Mouse (Mus musculus) MEL (cell line): ENCODE results near the gene Soat2. TPM values are rescaled to one million over a fixed set of nuclear protein-coding genes. Genes with fewer than 3 reads are reported as not detected.

Experiments
- DNase-seq: peaks from one replicate; pipeline ENCODE4 v3.0.0; 2011; ENCODE audit warnings: low read depth, low spot score
- H3K27ac ChIP-seq: 2 replicates; pipeline ENCODE4 v1.5.1; 2012; ENCODE audit warnings: low read depth, mild to moderate bottlenecking, control low read depth, low read length, moderate library complexity; ENCODE audit not compliant: control insufficient read depth
- H3K27me3 ChIP-seq, 2 experiments: fragments of 150-350 bp in 1 of 2; sonication (generic) in 1 of 2; 2 replicates each; pipeline ENCODE4 v1.6.1; 2012; ENCODE audit warnings: low read length in 2 of 2, mild to moderate bottlenecking in 2 of 2, improper control_type of control experiment in 1 of 2, moderate library complexity in 1 of 2; ENCODE audit not compliant: insufficient read depth in 2 of 2, control insufficient read depth in 1 of 2
- H3K36me3 ChIP-seq, 2 experiments: 2 replicates each; pipeline ENCODE4 v1.6.1; 2012 to 2014; ENCODE audit warnings: low read length in 2 of 2, improper control_type of control experiment in 1 of 2, inconsistent platforms in 1 of 2, mild to moderate bottlenecking in 1 of 2; ENCODE audit not compliant: insufficient read depth in 2 of 2, control insufficient read depth in 1 of 2
- H3K4me1 ChIP-seq, 2 experiments: fragments of 150-350 bp in 1 of 2; sonication (generic) in 1 of 2; 2 replicates each; pipeline ENCODE4 v1.6.1; 2012; ENCODE audit warnings: low read length in 2 of 2, improper control_type of control experiment in 1 of 2, mild to moderate bottlenecking in 1 of 2; ENCODE audit not compliant: insufficient read depth in 2 of 2, control insufficient read depth in 1 of 2
- H3K4me3 ChIP-seq, 2 experiments: fragments of 150-350 bp in 1 of 2; sonication (generic) in 1 of 2; 2 replicates each; pipeline ENCODE4 v1.5.1; 2012; ENCODE audit warnings: low read depth in 2 of 2, low read length in 2 of 2, mild to moderate bottlenecking in 2 of 2, moderate library complexity in 2 of 2, control low read depth in 1 of 2, improper control_type of control experiment in 1 of 2; ENCODE audit not compliant: control insufficient read depth in 1 of 2, insufficient read depth in 1 of 2
- H3K79me2 ChIP-seq: 2 replicates; pipeline ENCODE4 v1.6.1; 2012; ENCODE audit warnings: mild to moderate bottlenecking, low read length, moderate library complexity; ENCODE audit not compliant: control insufficient read depth, poor library complexity, insufficient read depth
- H3K9ac ChIP-seq: 2 replicates; pipeline ENCODE4 v1.6.1; 2012; ENCODE audit warnings: low read depth, mild to moderate bottlenecking, control low read depth, low read length, moderate library complexity; ENCODE audit not compliant: control insufficient read depth, poor library complexity, severe bottlenecking
- H3K9me3 ChIP-seq: fragments of 150-350 bp; sonication (generic); replicated peaks from 2 replicates; pipeline ENCODE4 v1.6.1; 2012; ENCODE audit warnings: mild to moderate bottlenecking, low read length, improper control_type of control experiment, moderate library complexity; ENCODE audit not compliant: insufficient read depth
- BHLHE40 ChIP-seq: IDR thresholded peaks from 2 replicates; pipeline ENCODE4 v1.6.1; 2012; ENCODE audit warnings: low read depth, mild to moderate bottlenecking, inconsistent platforms, low read length, improper control_type of control experiment, borderline replicate concordance
- CHD2 ChIP-seq: IDR thresholded peaks from 2 replicates; pipeline ENCODE4 v1.6.1; 2011; ENCODE audit warnings: low read length, improper control_type of control experiment
- CTCF ChIP-seq, 3 experiments: IDR thresholded peaks in 2 of 3; conservative IDR thresholded peaks in 1 of 3; 2 replicates each; pipeline ENCODE4 v1.5.1; 2011 to 2012; ENCODE audit warnings: low read length in 3 of 3, low read depth in 2 of 3, mild to moderate bottlenecking in 2 of 3, improper control_type of control experiment in 1 of 3, inconsistent platforms in 1 of 3, mixed read lengths in 1 of 3, moderate library complexity in 1 of 3; ENCODE audit not compliant: control insufficient read depth in 1 of 3, insufficient read depth in 1 of 3, poor library complexity in 1 of 3, severe bottlenecking in 1 of 3
- E2F4 ChIP-seq: IDR thresholded peaks from 2 replicates; pipeline ENCODE4 v1.6.1; 2011; ENCODE audit warnings: low read depth, low read length, improper control_type of control experiment, borderline replicate concordance
- EP300 ChIP-seq, 2 experiments: IDR thresholded peaks; 2 replicates each; pipeline ENCODE4 v1.6.1; 2011; ENCODE audit warnings: improper control_type of control experiment in 2 of 2, low read length in 2 of 2, low read depth in 1 of 2, mild to moderate bottlenecking in 1 of 2
- ETS1 ChIP-seq: IDR thresholded peaks from 2 replicates; pipeline ENCODE4 v1.6.1; 2012; ENCODE audit warnings: low read depth, mild to moderate bottlenecking, inconsistent platforms, low read length, improper control_type of control experiment, moderate library complexity
- GATA1 ChIP-seq: IDR thresholded peaks from 2 replicates; pipeline ENCODE4 v1.6.1; 2011; ENCODE audit warnings: low read depth, low read length, improper control_type of control experiment
- JUND ChIP-seq: IDR thresholded peaks from 2 replicates; pipeline ENCODE4 v1.6.1; 2011; ENCODE audit warnings: low read depth, mild to moderate bottlenecking, improper control_type of control experiment, low read length
- KAT2A ChIP-seq: conservative IDR thresholded peaks from 2 replicates; pipeline ENCODE4 v1.6.1; 2012; ENCODE audit warnings: low read depth, low read length, improper control_type of control experiment, inconsistent platforms
- MAFK ChIP-seq: IDR thresholded peaks from 2 replicates; pipeline ENCODE4 v1.6.1; 2011; ENCODE audit warnings: low read depth, mild to moderate bottlenecking, low read length, improper control_type of control experiment, borderline replicate concordance
- MAX ChIP-seq: IDR thresholded peaks from 2 replicates; pipeline ENCODE4 v1.6.1; 2011; ENCODE audit warnings: low read length, improper control_type of control experiment
- MEF2A ChIP-seq: IDR thresholded peaks from 2 replicates; pipeline ENCODE4 v1.6.1; 2014; ENCODE audit warnings: low read depth, mild to moderate bottlenecking, inconsistent platforms, low read length, improper control_type of control experiment; ENCODE audit not compliant: poor library complexity, insufficient replicate concordance, severe bottlenecking; ENCODE audit errors: extremely low read depth
- MXI1 ChIP-seq: IDR thresholded peaks from 2 replicates; pipeline ENCODE4 v1.6.1; 2011; ENCODE audit warnings: mild to moderate bottlenecking, low read depth, low read length, improper control_type of control experiment
- MYB ChIP-seq: IDR thresholded peaks from 2 replicates; pipeline ENCODE4 v1.6.1; 2011; ENCODE audit warnings: mild to moderate bottlenecking, low read depth, low read length, improper control_type of control experiment
- MYC ChIP-seq: IDR thresholded peaks from 2 replicates; pipeline ENCODE4 v1.6.1; 2011; ENCODE audit warnings: low read depth, mild to moderate bottlenecking, low read length, improper control_type of control experiment, moderate library complexity
- NELFE ChIP-seq: IDR thresholded peaks from 2 replicates; pipeline ENCODE4 v1.6.1; 2011; ENCODE audit warnings: low read depth, low read length, improper control_type of control experiment
- NRF1 ChIP-seq: IDR thresholded peaks from 2 replicates; pipeline ENCODE4 v1.6.1; 2014; ENCODE audit warnings: low read depth, mild to moderate bottlenecking, inconsistent platforms, low read length, improper control_type of control experiment, moderate library complexity; ENCODE audit not compliant: poor library complexity, insufficient read depth, severe bottlenecking
- POLR2A ChIP-seq, 2 experiments: IDR thresholded peaks; 2 replicates each; pipeline ENCODE4 v1.6.1; 2011 to 2012; ENCODE audit warnings: low read length in 2 of 2, mild to moderate bottlenecking in 2 of 2, control low read depth in 1 of 2, improper control_type of control experiment in 1 of 2, low read depth in 1 of 2, moderate library complexity in 1 of 2; ENCODE audit not compliant: control insufficient read depth in 1 of 2, insufficient read depth in 1 of 2, poor library complexity in 1 of 2
- POLR2AphosphoS2 ChIP-seq: IDR thresholded peaks from 2 replicates; pipeline ENCODE4 v1.6.1; 2011; ENCODE audit warnings: low read length, improper control_type of control experiment
- RAD21 ChIP-seq: IDR thresholded peaks from 2 replicates; pipeline ENCODE4 v1.6.1; 2011; ENCODE audit warnings: mild to moderate bottlenecking, low read depth, low read length, improper control_type of control experiment
- RCOR1 ChIP-seq: IDR thresholded peaks from 2 replicates; pipeline ENCODE4 v1.6.1; 2012; ENCODE audit warnings: low read depth, mild to moderate bottlenecking, inconsistent platforms, low read length, improper control_type of control experiment
- SMC3 ChIP-seq: IDR thresholded peaks from 2 replicates; pipeline ENCODE4 v1.6.1; 2011; ENCODE audit warnings: low read depth, low read length, improper control_type of control experiment
- TCF12 ChIP-seq: IDR thresholded peaks from 2 replicates; pipeline ENCODE4 v1.6.1; 2014; ENCODE audit warnings: low read depth, mild to moderate bottlenecking, inconsistent platforms, low read length, improper control_type of control experiment, moderate library complexity
- UBTF ChIP-seq: IDR thresholded peaks from 2 replicates; pipeline ENCODE4 v1.6.1; 2012; ENCODE audit warnings: low read depth, mild to moderate bottlenecking, inconsistent platforms, low read length, improper control_type of control experiment, moderate library complexity, borderline replicate concordance; ENCODE audit not compliant: insufficient read depth
- USF1 ChIP-seq: IDR thresholded peaks from 2 replicates; pipeline ENCODE4 v1.6.1; 2014; ENCODE audit warnings: low read depth, mild to moderate bottlenecking, inconsistent platforms, low read length, improper control_type of control experiment, moderate library complexity
- USF2 ChIP-seq, 2 experiments: IDR thresholded peaks; 2 replicates each; pipeline ENCODE4 v1.6.1; 2011 to 2012; ENCODE audit warnings: improper control_type of control experiment in 2 of 2, low read length in 2 of 2, borderline replicate concordance in 1 of 2, inconsistent platforms in 1 of 2, low read depth in 1 of 2, mild to moderate bottlenecking in 1 of 2; ENCODE audit not compliant: insufficient read depth in 1 of 2
- ZC3H11A ChIP-seq: IDR thresholded peaks from 2 replicates; pipeline ENCODE4 v1.6.1; 2012; ENCODE audit warnings: low read depth, mild to moderate bottlenecking, inconsistent platforms, low read length, improper control_type of control experiment
- ZMIZ1 ChIP-seq: IDR thresholded peaks from 2 replicates; pipeline ENCODE4 v1.6.1; 2012; ENCODE audit warnings: low read depth, mild to moderate bottlenecking, inconsistent platforms, low read length, improper control_type of control experiment, moderate library complexity
- ZNF384 ChIP-seq: IDR thresholded peaks from 2 replicates; pipeline ENCODE4 v1.6.1; 2012; ENCODE audit warnings: low read depth, mild to moderate bottlenecking, inconsistent platforms, low read length, improper control_type of control experiment
- polyA plus RNA-seq, 2 experiments: library from polyadenylated mRNA; stranded (reverse) in 1 of 2; unstranded in 1 of 2; fragments of >175 nt in 1 of 2; fragments of >200 nt in 1 of 2; gene quantifications; 2 replicates each; pipeline versions ENCODE4 v1.2.1 to v1.2.4; 2012; ENCODE audit warnings: low replicate concordance in 2 of 2, low read depth in 1 of 2; ENCODE audit not compliant: insufficient read length in 2 of 2, insufficient read depth in 1 of 2, missing spikeins in 1 of 2
- total RNA-seq: library from RNA; depleted of rRNA; stranded (reverse); fragments of 300-350 nt; gene quantifications from 2 replicates; pipeline ENCODE4 v1.2.3, GENCODE M21; 2012

The Soat2 gene
- total and polyA plus RNA-seq, 3 experiments, result 20.0 to 44.8 TPM; not detected in 1

- Histone ChIP-seq H3K9me3 (no peaks in the 10 kb centered on the region), H3K27me3 (no peaks in the 10 kb centered on the region), H3K4me3 (no peak overlapping the region), H3K9ac (no peak overlapping the region), H3K4me1 (peaks cover 4 to 17% of the 10 kb centered on the region in 2 experiments; a peak in 3 of 4 replicates), H3K36me3 (peaks cover 0 to 8% of the 10 kb centered on the region in 2 experiments; a peak in 2 of 4 replicates), H3K27ac (no peak overlapping the region), H3K79me2 (no peaks in the 10 kb centered on the region)
- DNase-seq, result no peak
- TF ChIP-seq EP300 (IDR thresholded peaks at IDR 0.05; ENCODE audit: low read depth in 1 of 2, low read length in 2 of 2), result no peak
- no peak for TF ChIP-seq MYC
- no peak for TF ChIP-seq ETS1
- TF ChIP-seq RCOR1, result no peak
- no peak for TF ChIP-seq MAFK
- no peak for TF ChIP-seq MXI1
- no peak for TF ChIP-seq MEF2A
- no peak for TF ChIP-seq POLR2AphosphoS2
- no peak for TF ChIP-seq USF1
- no peak for TF ChIP-seq JUND
- TF ChIP-seq NRF1, result no peak
- no peak for TF ChIP-seq CHD2
- TF ChIP-seq RAD21, result no peak
- TF ChIP-seq TCF12, result no peak
- TF ChIP-seq ZC3H11A, result no peak
- no peak for TF ChIP-seq GATA1
Observed at GRCm38 (mm10) chr15:102175736-102176319, 25.5 kb downstream of the Soat2 start.

DNA sequence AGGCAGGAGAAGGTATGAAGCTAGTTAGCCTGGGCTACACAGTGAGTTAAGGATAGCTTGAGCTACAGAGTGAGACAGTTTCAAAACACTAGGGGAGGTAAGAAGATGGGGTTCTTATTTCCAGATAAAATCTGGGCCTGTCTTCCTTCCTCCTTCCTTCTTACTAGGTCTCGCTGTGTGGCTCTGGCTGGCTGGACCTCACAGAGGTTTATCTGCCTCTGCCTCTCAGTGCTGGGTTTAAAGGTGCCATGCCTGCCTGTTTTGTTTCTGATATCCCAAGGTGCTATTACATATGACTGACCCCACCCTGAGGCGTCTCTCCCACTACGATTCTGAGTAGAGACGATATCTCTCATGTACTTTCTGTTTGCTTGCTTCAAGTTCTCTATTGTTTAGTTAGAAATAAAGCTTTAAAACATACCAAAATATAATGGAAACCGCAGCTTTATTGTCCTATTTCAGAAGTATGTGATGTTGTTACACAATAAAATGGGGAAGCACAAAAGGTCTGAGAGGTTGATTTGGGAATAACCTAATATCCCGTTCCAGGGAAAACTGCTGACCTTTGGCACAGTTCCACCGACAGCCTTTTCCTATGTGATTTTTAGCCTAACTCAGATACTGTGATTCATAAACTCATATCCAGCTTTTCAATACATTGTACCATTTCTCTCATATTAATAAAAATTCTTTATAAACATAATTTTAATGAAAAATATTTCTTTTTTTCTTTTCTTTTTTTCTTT, 26.4 kb downstream of the Soat2 start:
- peak; percentile 76 for DNase-seq
- Histone ChIP-seq H3K9ac (no peak overlapping the region), H3K27me3 (no peaks in the 10 kb centered on the region), H3K36me3 (peaks cover 0 to 8% of the 10 kb centered on the region in 2 experiments; a peak in 2 of 4 replicates), H3K4me1 (peaks cover 4 to 17% of the 10 kb centered on the region in 2 experiments; a peak in 3 of 4 replicates), H3K4me3 (peak overlapping the region in 1 of 2 experiments; percentile 12; a peak in 3 of 4 replicates), H3K9me3 (no peaks in the 10 kb centered on the region), H3K27ac (no peak overlapping the region), H3K79me2 (no peaks in the 10 kb centered on the region)
- TF ChIP-seq E2F4 (no peak), ZNF384 (no peak), USF1 (no peak), UBTF (no peak), EP300 (IDR thresholded peaks at IDR 0.05; ENCODE audit: low read depth in 1 of 2, low read length in 2 of 2) (peak; percentile 60 to 63), NELFE (no peak), KAT2A (no peak), ZMIZ1 (0 out of 2 replicates have a peak, but pooled peaks have one; percentile 32), RAD21 (no peak), POLR2A (IDR thresholded peaks at IDR 0.05; ENCODE audit: control insufficient read depth in 1 of 2, insufficient read depth in 1 of 2, low read depth in 1 of 2, low read length in 2 of 2, poor library complexity in 1 of 2) (no peak), BHLHE40 (no peak), CTCF (IDR thresholded peaks at IDR 0.05 in 2 of 3, conservative IDR thresholded peaks at IDR 0.05 in 1 of 3; ENCODE audit: control insufficient read depth in 1 of 3, insufficient read depth in 1 of 3, low read depth in 2 of 3, low read length in 3 of 3, poor library complexity in 1 of 3, severe bottlenecking in 1 of 3) (peak in 1 of 3 experiments; percentile 3; a peak in 1 of 6 replicates), USF2 (IDR thresholded peaks at IDR 0.05; ENCODE audit: borderline replicate concordance in 1 of 2, insufficient read depth in 1 of 2, low read depth in 1 of 2, low read length in 2 of 2) (no peak), POLR2AphosphoS2 (no peak), ZC3H11A (no peak), SMC3 (peak; percentile 7; the same call in 1 of the 2 replicates), MAX (peak; percentile 34; the same call in 1 of the 2 replicates), MYB (no peak), MAFK (no peak), MEF2A (no peak)
